Mouse (Mus musculus) midbrain, embryonic 16.5 days (tissue): Measurements from ENCODE around the gene Raly. TPM values are rescaled to one million over a fixed set of nuclear protein-coding genes. Genes with fewer than 3 reads are reported as not detected.

Experiments
- polyA plus RNA-seq: library from polyadenylated mRNA; unstranded; fragments of >200 nt; fragmentation: Nextera tagmentation; extraction: Ambion mirVana; gene quantifications from 2 replicates; pipeline ENCODE4 v1.2.1, GENCODE M21; 2015

Raly gene
- polyA plus RNA-seq, 1 experiment from 2014 or later: 24.0 TPM

Other genes with a start within 250 kb of the Raly start
- 1.9 and 2.3 TPM in 2 replicates for gene 1700003F12Rik, start 244.0 kb upstream of the Raly start, polyA plus RNA-seq
- 0.19 and 0.44 TPM in 2 replicates for gene Actl10, start 239.3 kb upstream of the Raly start, polyA plus RNA-seq
- gene Necab3, start 232.2 kb upstream of the Raly start, polyA plus RNA-seq: 18.5 and 19.9 TPM in 2 replicates
- 3.2 and 4.2 TPM in 2 replicates for gene E2f1, start 221.2 kb upstream of the Raly start, polyA plus RNA-seq
- gene Pxmp4, start 187.4 kb upstream of the Raly start, polyA plus RNA-seq: 14.1 and 15.9 TPM in 2 replicates
- gene Zfp341, start 177.8 kb upstream of the Raly start, polyA plus RNA-seq: 2.3 TPM in 2 replicates
- 0.41 and 0.63 TPM in 2 replicates for gene 4930519P11Rik, start 177.7 kb upstream of the Raly start, polyA plus RNA-seq
- gene Chmp4b, start 139.4 kb upstream of the Raly start, polyA plus RNA-seq: 22.1 and 24.2 TPM in 2 replicates
- not detected in 2 replicates for gene Gm14214, start 21.1 kb upstream of the Raly start, polyA plus RNA-seq
- gene a, start 306 bp downstream of the Raly start, polyA plus RNA-seq: 0.54 and 1.5 TPM in 2 replicates
- gene Eif2s2, start 101.8 kb downstream of the Raly start, polyA plus RNA-seq: 69.3 and 72.3 TPM in 2 replicates
- 0.09 and 0.16 TPM in 2 replicates for gene Gm14226, start 227.2 kb downstream of the Raly start, polyA plus RNA-seq